Mouse (Mus musculus) Patski (cell line): ENCODE results near the gene Bcl2l15. TPM values are rescaled to one million over a fixed set of nuclear protein-coding genes. Genes with fewer than 3 reads are reported as not detected.

Experiments
- ATAC-seq: fragments of 100-300 bp; one replicate; pipeline ENCODE4 v1.8.0; 2021
- CTCF ChIA-PET: fragments of 350-600 bp; sonication (Branson Sonifier 250); formaldehyde crosslinking; loops from one replicate; lab custom pipeline; 2022; ENCODE audit warnings: inconsistent platforms; lab: Charles Lee
- POLR2A ChIA-PET: fragments of 350-600 bp; sonication (Branson Sonifier 250); formaldehyde crosslinking; loops from one replicate; lab custom pipeline; 2022; ENCODE audit warnings: antibody characterized with exemption, inconsistent platforms; lab: Charles Lee
- DNase-seq: peaks from one replicate; pipeline ENCODE4 v3.0.0-alpha.2; 2011; ENCODE audit warnings: low read depth, low spot score
- H3K27me3 ChIP-seq: fragments of 371-371 bp; one replicate; pipeline ENCODE4 v1.5.1; 2021
- CTCF ChIP-seq: fragments of 100-300 bp; IDR thresholded peaks from one replicate; pipeline ENCODE4 v1.5.1; 2021
- in situ Hi-C: fragments of 300-500 bp; cut with MboI; formaldehyde crosslinking; loops from 3 replicates; pipeline ENCODE4 v1.11.1; 2018; ENCODE audit warnings: low pct_unique_long_range_greater_than_20kb, mixed read lengths
- polyA plus RNA-seq: library from polyadenylated mRNA; unstranded; gene quantifications from one replicate; pipeline ENCODE4 v1.2.3, GENCODE M21; 2021

The Bcl2l15 gene
- polyA plus RNA-seq, 1 experiment from 2014 or later = 0.35 TPM

- DNase-seq (no peak), ATAC-seq (no peak)
- no peaks in the 10 kb centered on the region for H3K27me3 ChIP-seq
- in situ Hi-C loops = no loop called here
- ChIA-PET POLR2A (no interaction called here), CTCF (interaction anchor here (1.2 kb wide), 1 partner anchor 15 kb away, joined by 3 read pairs; no protein-coding TSS in a partner anchor)
- no peak for TF ChIP-seq CTCF
Observed at GRCm38 (mm10) chr3:103796389-103796788, 36.0 kb upstream of the Bcl2l15 start.

GRCm38 (mm10) chr3:103799507-103799906 lies 32.9 kb upstream of the Bcl2l15 start:
- ATAC-seq (no peak), DNase-seq (no peak)
- no peaks in the 10 kb centered on the region for H3K27me3 ChIP-seq
- CTCF ChIA-PET = no interaction called here
- in situ Hi-C loops = no loop called here
- no peak for TF ChIP-seq CTCF
- POLR2A ChIA-PET = no interaction called here

DNA sequence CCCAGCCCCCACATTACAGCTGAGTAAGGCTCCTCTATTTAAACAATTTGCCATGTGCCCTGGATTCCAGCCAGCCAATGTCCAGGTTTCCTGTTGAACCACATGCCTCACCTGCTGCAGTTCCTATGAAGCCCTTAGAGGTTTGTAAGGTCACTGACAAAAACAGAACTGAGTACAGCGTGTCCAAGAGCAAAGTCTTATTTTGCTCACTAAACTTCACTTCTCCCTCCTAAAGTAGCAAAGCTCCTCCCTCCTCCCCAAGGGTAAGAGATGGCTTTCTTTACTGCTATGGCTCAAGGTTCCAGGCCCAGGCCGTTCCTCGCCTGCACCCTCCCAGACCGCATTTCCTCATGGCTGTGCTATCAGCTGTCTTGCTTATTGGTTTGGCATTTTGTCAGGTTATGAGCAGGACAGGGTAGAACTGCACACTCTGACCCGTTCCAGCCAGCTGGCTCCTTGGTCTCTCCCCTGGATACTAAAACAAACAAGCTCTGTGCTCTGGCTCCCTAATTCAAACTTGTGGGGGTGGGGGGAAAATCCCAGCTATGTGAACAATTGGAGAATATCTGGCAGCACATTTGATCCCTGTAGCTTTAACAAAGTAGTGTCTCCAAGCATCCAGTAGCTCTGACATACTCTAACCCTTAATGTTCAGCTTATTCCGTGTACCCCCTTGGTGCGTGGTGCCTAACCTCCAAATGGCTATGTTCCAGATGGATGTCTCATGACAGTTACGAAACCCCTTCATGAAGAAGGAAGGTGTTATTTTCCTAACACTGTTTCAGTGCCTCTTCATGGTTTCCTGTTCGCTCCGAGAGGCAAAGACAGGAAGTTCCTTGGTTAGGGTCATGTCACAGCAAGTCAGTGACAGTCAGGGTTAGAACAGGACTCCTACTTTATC lies 30.5 kb upstream of the Bcl2l15 start:
- POLR2A ChIA-PET = interaction anchor here (0.7 to 4.5 kb wide), 2 partner anchors 12 to 28 kb away, joined by 3 to 25 read pairs; partner anchors contain the start of gene Hipk1
- no peak for TF ChIP-seq CTCF
- DNase-seq (peak; percentile 79), ATAC-seq (peak; percentile 96)
- no peaks in the 10 kb centered on the region for H3K27me3 ChIP-seq
- CTCF ChIA-PET = interaction anchor here (0.7 to 1.3 kb wide), 4 partner anchors 9 to 387 kb away, joined by 3 to 5 read pairs (median 4); partner anchors contain the start of gene Gm10964
- in situ Hi-C loops = no loop called here

GRCm38 (mm10) chr3:103802861-103803260 lies 29.5 kb upstream of the Bcl2l15 start:
- in situ Hi-C loops = no loop called here
- POLR2A ChIA-PET = interaction anchor here (1.4 to 4.5 kb wide), 2 partner anchors 13 to 17 kb away, joined by 4 to 25 read pairs; partner anchors contain the start of gene Hipk1
- DNase-seq (no peak), ATAC-seq (no peak)
- CTCF ChIA-PET = no interaction called here
- TF ChIP-seq CTCF = no peak
- no peaks in the 10 kb centered on the region for H3K27me3 ChIP-seq

GRCm38 (mm10) chr3:103805671-103806070 lies 26.7 kb upstream of the Bcl2l15 start:
- ChIA-PET POLR2A (interaction anchor here (1.2 kb wide), 1 partner anchor 15 kb away, joined by 5 read pairs; the partner anchor contains the start of gene Hipk1), CTCF (no interaction called here)
- no peaks in the 10 kb centered on the region for H3K27me3 ChIP-seq
- in situ Hi-C loops = no loop called here
- DNase-seq (no peak), ATAC-seq (no peak)
- no peak for TF ChIP-seq CTCF

DNA sequence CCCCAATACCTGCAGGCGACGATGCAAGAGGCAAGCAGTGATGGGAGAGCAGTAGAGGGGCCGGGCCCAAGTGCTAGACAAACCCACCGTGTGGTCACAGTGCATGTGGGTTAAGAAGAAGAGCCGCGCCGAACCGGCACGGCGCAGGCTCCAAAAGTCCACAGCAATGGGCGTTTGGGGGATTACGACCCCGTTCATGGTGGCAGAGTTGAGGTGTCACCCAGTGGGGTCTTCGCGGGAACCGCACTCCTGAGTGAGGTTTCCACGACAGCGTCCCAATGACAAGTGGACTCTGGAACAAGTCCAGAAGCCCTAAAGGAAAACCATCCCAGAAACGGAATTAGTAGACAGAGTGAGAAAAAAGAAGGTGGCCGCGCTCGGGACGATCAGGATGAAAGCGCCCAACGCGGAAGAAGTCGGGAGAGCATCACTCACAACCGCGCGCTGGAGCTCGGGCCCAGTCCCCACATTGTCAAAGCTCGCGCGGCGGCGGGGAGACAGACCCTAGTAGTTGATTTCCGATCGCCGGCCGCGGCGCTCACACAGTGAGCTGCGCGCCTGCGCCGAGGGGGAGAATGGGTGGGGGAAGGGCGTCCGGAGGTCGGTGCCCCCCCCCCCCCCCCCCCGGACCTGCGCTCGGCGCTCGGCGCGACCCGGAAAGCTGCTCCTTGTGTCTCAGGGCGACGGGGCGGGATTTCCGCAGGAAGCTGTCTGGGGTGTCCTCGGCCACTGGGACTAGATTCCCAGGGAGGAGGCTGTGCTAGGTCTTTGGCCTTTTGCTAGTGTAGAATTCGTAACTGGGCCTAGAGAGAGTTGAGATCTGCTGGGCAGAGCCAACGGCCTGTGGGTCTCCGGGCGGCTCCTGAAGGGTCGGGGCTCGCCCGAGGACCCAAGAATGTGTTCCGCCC lies 23.3 kb upstream of the Bcl2l15 start, which contains the start of the genes Dclre1b, Ap4b1 and Gm43064:
Dclre1b (minus strand) TSS at position 554 of the 908 bp plus-strand sequence.
Ap4b1 (plus strand) TSS at position 630 of the 908 bp plus-strand sequence.
Gm43064 (plus strand) TSS at position 683 of the 908 bp plus-strand sequence.
- no peaks in the 10 kb centered on the region for H3K27me3 ChIP-seq
- POLR2A ChIA-PET = interaction anchor here (0.6 to 1.2 kb wide), 2 partner anchors 19 to 220 kb away, joined by 3 to 5 read pairs; no protein-coding TSS in a partner anchor
- DNase-seq = peak; percentile 85
- no peak for TF ChIP-seq CTCF
- CTCF ChIA-PET = no interaction called here
- ATAC-seq = peak; percentile 95
- in situ Hi-C loops = no loop called here

GRCm38 (mm10) chr3:103809799-103810150 lies 22.6 kb upstream of the Bcl2l15 start:
- ATAC-seq = peak; percentile 36

DNA sequence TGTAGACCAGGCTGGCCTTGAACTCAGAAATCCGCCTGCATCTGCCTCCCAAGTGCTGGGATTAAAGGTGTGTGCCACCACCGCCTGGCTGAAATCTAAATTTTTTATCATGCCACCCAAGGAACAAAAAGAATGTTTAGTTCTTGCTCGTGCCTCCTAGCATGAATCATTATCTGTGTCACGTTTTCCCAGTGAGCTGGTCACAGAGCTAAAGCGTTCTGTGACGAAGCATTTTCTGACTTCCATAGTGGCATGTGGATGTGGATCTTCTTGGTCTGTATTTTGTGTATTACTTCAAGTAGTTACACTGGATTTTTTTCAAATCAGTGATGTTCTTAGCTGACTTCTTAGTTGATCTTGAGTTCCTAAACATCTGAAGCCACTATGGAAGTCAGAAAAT lies 21.4 kb upstream of the Bcl2l15 start:
- no peaks in the 10 kb centered on the region for H3K27me3 ChIP-seq
- in situ Hi-C loops = no loop called here
- TF ChIP-seq CTCF = no peak
- POLR2A ChIA-PET = interaction anchor here (1.4 to 1.6 kb wide), 3 partner anchors 10 to 20 kb away, joined by 3 to 18 read pairs (median 4); partner anchors contain the start of gene Hipk1
- CTCF ChIA-PET = interaction anchor here (0.9 to 2.3 kb wide), 3 partner anchors 13 to 49 kb away, joined by 3 to 10 read pairs (median 5); partner anchors contain the start of gene Ptpn22
- ATAC-seq (no peak), DNase-seq (no peak)

More at GRCm38 (mm10) chr3:103809799-103810150, 22.6 kb upstream of the Bcl2l15 start:
- no peak for TF ChIP-seq CTCF
- ChIA-PET CTCF (no interaction called here), POLR2A (interaction anchor here (0.6 to 1.2 kb wide), 2 partner anchors 19 to 220 kb away, joined by 3 to 5 read pairs; no protein-coding TSS in a partner anchor)
- no peaks in the 10 kb centered on the region for H3K27me3 ChIP-seq
- no peak for DNase-seq
- in situ Hi-C loops = no loop called here

DNA sequence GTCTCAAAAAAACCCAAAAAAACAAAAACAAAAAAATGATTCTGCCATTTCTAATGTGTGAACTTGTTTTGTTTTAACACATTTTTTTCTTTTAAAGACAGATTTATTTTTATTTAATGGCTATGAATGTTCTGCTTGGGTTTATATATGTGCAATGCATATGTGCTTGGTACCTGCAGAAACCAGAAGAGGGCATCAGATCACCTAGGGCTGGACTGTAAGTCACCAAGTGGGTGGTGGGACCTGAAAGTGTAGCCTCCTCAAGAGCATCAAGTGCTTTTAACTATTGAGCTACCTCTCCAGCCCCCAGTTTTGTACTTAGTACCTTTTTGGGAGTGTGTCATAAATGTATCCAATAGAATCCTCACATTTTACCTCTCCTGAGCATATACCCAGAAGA lies 4.9 kb upstream of the Bcl2l15 start:
- CTCF ChIA-PET = interaction anchor here (2.0 kb wide), 1 partner anchor 10 kb away, joined by 9 read pairs; no protein-coding TSS in a partner anchor
- POLR2A ChIA-PET = no interaction called here
- in situ Hi-C loops = no loop called here
- no peak for DNase-seq
- H3K27me3 ChIP-seq = no peaks in the 10 kb centered on the region
- no peak for ATAC-seq
- peak; percentile 52 for TF ChIP-seq CTCF
